Mouse (Mus musculus): ENCODE data around the gene Hist1h2bn. TPM values are rescaled to one million over a fixed set of nuclear protein-coding genes. Genes with fewer than 3 reads are reported as not detected.
"Not testable (repeated sequence)": the region's sequence is repeated elsewhere in the genome, so short reads cannot be mapped to it uniquely, and the experiment has no call there.

Hist1h2bn gene
- polyA plus RNA-seq, 1 experiment from 2014 or later: not detected

- H3K4me3 ChIP-seq (ENCODE audit: inconsistent target): peak within 1 kb of the TSS; percentile 29
- H3K27ac ChIP-seq: peak within 1 kb of the TSS; percentile 88
- H3K79me2 ChIP-seq (ENCODE audit: inconsistent target): no peaks in the 10 kb centered on the region
- H3K36me3 ChIP-seq (ENCODE audit: inconsistent target): no peaks in the 10 kb centered on the region
- 4% methylated on average over 6 of the region's 20 CpGs for WGBS (ENCODE audit: missing documents)
Measured at GRCm38 (mm10) chr13:21783255-21783617, 29.3 kb downstream of the Hist1h2bn start, which contains the start of gene Hist1h3i. Gene Hist1h3i (minus strand): TSS chr13:21783370.

DNA sequence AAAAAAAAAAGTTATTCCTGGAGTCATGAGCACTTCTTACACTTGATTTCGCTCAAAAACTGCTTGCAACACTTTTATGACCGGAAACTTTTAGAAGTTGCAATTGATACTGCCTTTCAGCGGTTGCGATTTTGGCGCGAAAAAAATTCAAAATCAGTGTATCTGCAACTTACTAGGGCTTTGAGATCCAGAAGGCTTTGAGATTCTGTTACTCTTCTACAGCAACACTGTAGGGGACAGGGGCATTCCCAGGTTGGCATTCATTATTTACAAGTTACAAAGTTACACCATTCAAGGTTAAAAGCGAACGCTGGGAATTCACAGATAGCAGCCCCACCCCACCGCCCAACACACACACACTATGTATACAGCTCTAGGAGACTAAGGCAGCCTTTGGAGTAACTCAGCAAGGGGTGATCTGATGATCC lies 29.8 kb downstream of the Hist1h2bn start:
- Histone ChIP-seq H3K27ac (peak overlapping the region; percentile 88), H3K36me3 (ENCODE audit: inconsistent target) (no peaks in the 10 kb centered on the region), H3K79me2 (ENCODE audit: inconsistent target) (no peaks in the 10 kb centered on the region), H3K4me3 (ENCODE audit: inconsistent target) (peak overlapping the region; percentile 29)
- whole genome bisulfite sequencing (ENCODE audit: missing documents): 15% methylated on average over 9 of the region's 9 CpGs

GRCm38 (mm10) chr13:21784311-21784710 lies 30.4 kb downstream of the Hist1h2bn start:
- peak overlapping the region; percentile 88 for H3K27ac ChIP-seq
- no peaks in the 10 kb centered on the region for H3K36me3 ChIP-seq (ENCODE audit: inconsistent target)
- H3K79me2 ChIP-seq (ENCODE audit: inconsistent target): no peaks in the 10 kb centered on the region
- 88% methylated on average over 6 of the region's 6 CpGs for WGBS (ENCODE audit: missing documents)
- H3K4me3 ChIP-seq (ENCODE audit: inconsistent target): no peak overlapping the region; the same call in 1 of the 2 replicates

- Histone ChIP-seq H3K27ac (peak overlapping the region; percentile 88), H3K4me3 (ENCODE audit: inconsistent target) (peak overlapping the region; percentile 20), H3K79me2 (ENCODE audit: inconsistent target) (no peaks in the 10 kb centered on the region), H3K36me3 (ENCODE audit: inconsistent target) (no peaks in the 10 kb centered on the region)
- WGBS (ENCODE audit: missing documents): 29% methylated on average over 7 of the region's 8 CpGs
Measured at GRCm38 (mm10) chr13:21786189-21786898, 32.4 kb downstream of the Hist1h2bn start.

- WGBS (ENCODE audit: missing documents): under 1% methylated on average over 22 of the region's 63 CpGs
- Histone ChIP-seq H3K4me3 (ENCODE audit: inconsistent target) (peak within 1 kb of the TSS; percentile 20), H3K27ac (peak within 1 kb of the TSS; percentile 88)
- not testable (repeated sequence) for H3K79me2 ChIP-seq (ENCODE audit: inconsistent target); H3K36me3 ChIP-seq (ENCODE audit: inconsistent target)
Measured at GRCm38 (mm10) chr13:21786899-21787629, 33.1 kb downstream of the Hist1h2bn start, which contains the start of the genes Hist1h2an and Hist1h2bp. Gene Hist1h2an (minus strand): TSS chr13:21787218. Gene Hist1h2bp (plus strand): TSS chr13:21787461.

GRCm38 (mm10) chr13:21787760-21788593 lies 34.1 kb downstream of the Hist1h2bn start:
- peak overlapping the region; percentile 28 for H3K27ac ChIP-seq
- no peaks in the 10 kb centered on the region for H3K36me3 ChIP-seq (ENCODE audit: inconsistent target)
- no peak overlapping the region for H3K4me3 ChIP-seq (ENCODE audit: inconsistent target)
- H3K79me2 ChIP-seq (ENCODE audit: inconsistent target): no peaks in the 10 kb centered on the region
- 54% methylated on average over 13 of the region's 21 CpGs for WGBS (ENCODE audit: missing documents)

DNA sequence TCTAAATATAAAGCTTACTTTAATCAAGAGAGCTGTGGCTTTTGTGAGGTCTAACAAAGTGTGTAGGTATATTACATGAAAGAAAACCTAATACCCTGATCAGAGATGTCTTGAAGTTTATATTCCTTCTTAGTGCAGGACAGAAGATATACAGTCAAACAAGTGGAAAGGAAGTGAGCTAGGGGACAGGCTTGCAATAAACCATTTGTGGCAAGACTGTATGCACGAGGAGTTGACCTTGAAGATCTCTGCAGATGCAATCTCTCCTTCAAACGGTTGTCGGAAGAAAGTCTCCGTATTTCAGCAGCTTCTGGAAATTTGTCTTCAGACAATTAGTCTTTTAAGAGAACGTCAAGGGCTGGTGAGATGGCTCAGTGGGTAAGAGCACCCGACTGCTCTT lies 36.0 kb downstream of the Hist1h2bn start:
- no peaks in the 10 kb centered on the region for H3K36me3 ChIP-seq (ENCODE audit: inconsistent target)
- WGBS (ENCODE audit: missing documents): 63% methylated on average over 5 of the region's 6 CpGs
- H3K27ac ChIP-seq: no peak overlapping the region
- H3K79me2 ChIP-seq (ENCODE audit: inconsistent target): no peaks in the 10 kb centered on the region
- no peak overlapping the region for H3K4me3 ChIP-seq (ENCODE audit: inconsistent target)

DNA sequence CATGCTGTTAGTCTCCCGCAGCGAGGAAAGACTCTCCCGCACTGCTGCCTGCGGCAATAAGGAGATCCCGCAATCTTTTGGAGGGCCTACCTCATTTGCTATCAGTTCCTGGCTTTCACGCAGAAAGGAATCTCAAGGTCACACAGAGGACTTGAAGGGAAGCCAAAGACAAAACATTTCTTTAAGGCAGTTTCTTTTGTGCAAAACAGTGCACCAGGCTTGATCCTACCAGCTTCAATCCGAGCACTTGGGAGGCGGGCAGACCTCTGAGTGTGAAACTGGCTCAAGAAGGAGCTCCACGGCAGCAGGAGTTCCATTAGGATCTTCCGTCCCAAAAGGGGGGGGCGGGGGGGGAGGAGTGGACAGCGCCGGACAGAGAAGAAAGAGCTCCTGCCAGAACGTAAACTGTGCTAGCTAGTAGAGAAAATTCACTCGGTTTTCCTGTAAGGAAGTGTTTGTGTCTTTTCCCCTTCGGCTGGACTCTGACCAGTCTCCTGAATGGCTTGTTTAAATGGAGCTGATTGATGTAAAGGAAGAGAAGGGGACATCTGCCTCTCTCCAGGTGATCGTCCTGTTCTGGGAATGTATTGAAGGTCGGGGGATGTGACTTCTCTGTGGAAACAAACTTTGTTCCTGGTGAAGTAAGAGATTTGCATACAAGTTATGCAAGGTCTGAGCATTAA lies 36.8 kb downstream of the Hist1h2bn start:
- Histone ChIP-seq H3K79me2 (ENCODE audit: inconsistent target) (no peaks in the 10 kb centered on the region), H3K36me3 (ENCODE audit: inconsistent target) (no peaks in the 10 kb centered on the region), H3K27ac (no peak overlapping the region), H3K4me3 (ENCODE audit: inconsistent target) (no peak overlapping the region)
- WGBS (ENCODE audit: missing documents): 62% methylated on average over 18 of the region's 18 CpGs

- Histone ChIP-seq H3K36me3 (ENCODE audit: inconsistent target) (no peaks in the 10 kb centered on the region), H3K4me3 (ENCODE audit: inconsistent target) (no peak overlapping the region), H3K79me2 (ENCODE audit: inconsistent target) (no peaks in the 10 kb centered on the region), H3K27ac (no peak overlapping the region)
- WGBS (ENCODE audit: missing documents): 89% methylated on average over 6 of the region's 7 CpGs
Measured at GRCm38 (mm10) chr13:21795584-21795983, 41.7 kb downstream of the Hist1h2bn start.

DNA sequence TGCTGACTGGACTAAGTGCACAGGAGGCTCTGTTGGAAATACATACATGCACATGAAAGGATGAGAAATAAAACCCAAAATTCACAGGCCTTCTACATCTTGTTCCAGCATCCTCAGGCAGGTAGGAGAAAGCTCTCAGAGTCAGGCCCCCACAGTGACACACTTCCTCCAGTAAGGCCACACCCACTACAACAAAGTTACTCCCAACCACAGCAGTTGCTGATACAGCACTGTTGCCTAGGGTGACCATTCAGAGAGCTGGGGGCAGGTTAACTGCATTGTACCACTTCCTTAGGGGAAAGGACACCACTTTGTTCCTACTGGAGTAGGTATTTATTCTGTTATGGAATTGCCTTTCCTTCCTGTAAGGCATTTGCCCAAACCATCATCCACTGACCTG lies 43.2 kb downstream of the Hist1h2bn start:
- H3K36me3 ChIP-seq (ENCODE audit: inconsistent target); H3K4me3 ChIP-seq (ENCODE audit: inconsistent target); H3K79me2 ChIP-seq (ENCODE audit: inconsistent target); H3K27ac ChIP-seq: not testable (repeated sequence)

DNA sequence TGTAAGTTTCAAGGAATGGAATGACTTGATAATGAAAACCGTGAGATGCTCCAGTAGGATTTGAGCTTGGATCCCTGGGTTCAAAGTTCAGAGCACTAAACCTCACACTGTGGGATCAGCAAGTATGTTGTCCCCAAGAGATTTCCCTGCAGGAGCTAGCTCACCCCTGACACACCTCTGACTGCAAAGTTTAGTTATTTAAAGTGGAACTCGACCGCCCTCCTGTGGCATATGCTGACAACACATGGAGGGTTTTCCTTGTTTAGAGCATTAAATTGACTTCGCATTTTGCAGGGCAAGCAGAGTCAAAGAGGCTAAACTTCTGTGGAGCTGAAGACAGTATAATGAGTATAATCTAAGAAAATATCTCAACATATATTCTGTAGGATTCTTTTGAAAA lies 49.1 kb downstream of the Hist1h2bn start:
- not testable (repeated sequence) for H3K4me3 ChIP-seq (ENCODE audit: inconsistent target); H3K27ac ChIP-seq; H3K79me2 ChIP-seq (ENCODE audit: inconsistent target); H3K36me3 ChIP-seq (ENCODE audit: inconsistent target)
- WGBS (ENCODE audit: missing documents): no CpG with 5 or more reads among the region's 4 CpGs
